Mouse (Mus musculus) kidney, postnatal 36 days (tissue): ENCODE data around the gene Kcnip1.

Experiments used
- DNase-seq, 2 experiments: peaks; one replicate each; pipeline ENCODE4 v3.0.0; 2021 to 2022; ENCODE audit warnings: mixed read lengths in 2 of 2

Kcnip1 gene

GRCm38 (mm10) chr11:33890382-33890781 lies 102.6 kb downstream of the Kcnip1 start:
- no peak for DNase-seq

DNA sequence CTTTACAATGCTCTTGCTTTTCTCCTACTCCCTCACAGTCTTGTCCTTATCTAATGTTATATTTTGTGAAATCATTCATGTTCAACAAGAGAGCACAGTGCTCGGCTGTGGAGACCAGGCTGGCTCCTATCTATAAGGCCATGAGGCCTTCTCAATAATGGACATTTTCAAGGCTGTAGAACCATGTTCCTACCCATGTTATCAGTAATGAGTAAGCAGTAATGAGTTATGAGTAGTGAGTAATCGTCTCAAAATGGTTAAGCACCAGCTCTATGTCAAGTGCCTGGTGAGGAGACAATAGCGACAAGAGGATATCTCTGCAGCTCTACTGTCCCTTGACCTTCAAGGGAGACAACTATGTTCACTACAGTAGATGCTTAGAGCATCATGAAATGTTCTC lies 105.3 kb downstream of the Kcnip1 start:
- no peak for DNase-seq

GRCm38 (mm10) chr11:33885981-33886380 lies 107.0 kb downstream of the Kcnip1 start:
- no peak for DNase-seq

- DNase-seq = no peak
Measured at GRCm38 (mm10) chr11:33882731-33883328, 110.1 kb downstream of the Kcnip1 start.

- DNase-seq = no peak
Measured at GRCm38 (mm10) chr11:33874925-33875324, 118.0 kb downstream of the Kcnip1 start.

DNA sequence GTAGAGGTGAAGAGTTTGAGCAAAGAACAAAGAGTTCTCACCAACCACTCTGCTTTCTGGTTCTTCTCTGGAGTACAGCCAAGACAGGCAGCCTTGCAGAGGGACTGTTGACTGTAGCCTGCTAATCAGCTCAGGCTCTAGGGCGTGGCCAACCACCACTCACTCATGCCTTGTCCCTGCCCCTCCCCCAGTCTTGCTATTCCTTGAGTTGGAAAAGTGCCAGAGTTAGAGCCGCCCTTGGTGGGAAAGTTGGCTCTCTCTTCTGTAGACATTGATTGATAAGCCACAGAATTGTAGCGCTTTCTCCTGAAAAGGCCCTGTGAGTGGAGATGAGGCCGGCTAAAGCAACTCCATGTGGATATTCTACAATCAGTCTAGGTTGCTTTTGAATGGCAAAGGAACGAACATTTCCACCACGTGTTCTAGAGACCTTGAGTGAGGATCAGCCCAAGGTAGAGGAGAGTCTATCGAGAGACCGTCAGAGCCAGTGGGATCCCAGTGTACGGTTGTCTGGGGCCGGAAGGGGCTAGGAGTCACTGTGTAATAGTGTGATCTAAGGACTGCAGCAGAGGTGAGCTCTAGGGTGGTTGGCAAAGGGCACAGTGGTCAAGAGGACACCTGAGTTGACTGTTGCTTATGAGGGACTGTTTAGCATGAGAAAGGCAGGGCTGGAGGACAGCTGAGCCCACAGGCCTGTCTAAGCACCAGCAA lies 119.7 kb downstream of the Kcnip1 start:
- DNase-seq = peak in 1 of 2 experiments; percentile 10

DNA sequence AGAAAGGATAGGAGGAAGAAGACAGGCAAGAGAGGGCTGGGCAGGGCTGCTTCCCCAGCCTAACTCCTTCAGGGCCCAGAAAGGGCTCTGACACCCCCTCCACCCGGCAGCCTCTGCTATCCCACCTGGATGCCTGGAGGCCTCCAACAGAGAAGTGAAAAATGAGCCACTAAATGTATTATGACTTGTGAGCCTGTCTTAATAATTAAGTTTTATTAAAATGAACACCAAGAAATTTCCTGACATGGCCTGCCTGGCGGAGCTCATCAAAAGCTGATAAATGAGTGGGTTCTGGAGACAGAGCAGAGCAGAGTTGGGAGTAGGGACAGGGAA lies 120.3 kb downstream of the Kcnip1 start:
- no peak for DNase-seq

GRCm38 (mm10) chr11:33871998-33872715 lies 120.8 kb downstream of the Kcnip1 start:
- DNase-seq = peak; percentile 39 to 57

GRCm38 (mm10) chr11:33870246-33870645 lies 122.7 kb downstream of the Kcnip1 start:
- no peak for DNase-seq

GRCm38 (mm10) chr11:33869559-33869958 lies 123.4 kb downstream of the Kcnip1 start:
- DNase-seq = no peak

GRCm38 (mm10) chr11:33866775-33867174 lies 126.2 kb downstream of the Kcnip1 start:
- no peak for DNase-seq

- no peak for DNase-seq
Measured at GRCm38 (mm10) chr11:33864245-33864644, 128.7 kb downstream of the Kcnip1 start.

DNA sequence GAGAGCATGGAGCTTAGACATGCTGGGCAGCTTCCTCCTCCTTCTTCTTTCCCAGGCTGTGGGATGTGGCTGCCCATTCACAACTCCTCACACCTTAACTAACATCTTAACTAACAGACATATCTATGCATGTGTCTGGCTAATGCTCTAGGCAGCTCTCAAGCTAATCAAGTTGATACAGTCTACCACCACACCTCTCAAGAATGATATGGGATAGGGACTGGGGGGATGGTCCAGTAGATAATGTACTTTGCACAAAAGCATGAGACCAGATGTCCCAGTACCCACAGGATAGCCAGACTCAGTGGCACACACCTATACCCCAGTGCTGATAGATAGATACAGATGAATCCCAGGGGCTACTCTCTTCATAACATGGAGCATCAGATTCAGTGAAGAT lies 131.1 kb downstream of the Kcnip1 start:
- no peak for DNase-seq

DNA sequence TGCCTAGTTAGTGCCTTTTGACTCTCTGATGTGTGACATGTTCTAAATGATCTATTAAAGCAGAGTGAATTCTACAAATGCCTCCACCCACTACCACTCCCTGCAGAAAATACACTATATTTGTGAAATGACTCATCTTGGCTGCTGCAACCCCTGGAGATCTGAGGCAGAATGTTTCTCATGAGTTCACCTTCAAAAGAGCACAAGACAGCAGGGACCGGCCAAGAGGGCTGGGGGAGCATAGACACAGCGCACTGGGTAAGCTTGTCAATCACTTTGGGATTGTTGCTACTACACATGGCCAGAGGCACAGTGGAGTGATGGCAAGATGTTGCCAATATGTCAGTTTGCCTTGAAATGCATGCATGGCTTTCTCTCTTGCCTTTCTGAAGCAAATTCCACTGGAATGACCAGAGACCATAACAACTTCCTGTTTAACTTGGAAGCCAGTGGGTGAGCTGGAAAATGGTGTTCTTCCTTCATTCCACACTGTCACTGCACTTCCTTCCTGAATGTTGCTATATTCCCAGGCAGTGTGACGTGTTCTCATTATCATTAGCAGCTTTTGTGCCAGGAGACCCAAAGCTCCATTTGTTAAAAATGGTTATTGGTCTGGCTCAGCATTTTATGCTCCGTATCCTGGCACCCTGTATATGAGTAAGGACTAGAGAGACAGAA lies 131.9 kb downstream of the Kcnip1 start:
- DNase-seq = no peak

GRCm38 (mm10) chr11:33849614-33850013 lies 143.3 kb downstream of the Kcnip1 start:
- DNase-seq = peak in 1 of 2 experiments; percentile 19

- DNase-seq = no peak
Measured at GRCm38 (mm10) chr11:33848685-33849084, 144.3 kb downstream of the Kcnip1 start.

DNA sequence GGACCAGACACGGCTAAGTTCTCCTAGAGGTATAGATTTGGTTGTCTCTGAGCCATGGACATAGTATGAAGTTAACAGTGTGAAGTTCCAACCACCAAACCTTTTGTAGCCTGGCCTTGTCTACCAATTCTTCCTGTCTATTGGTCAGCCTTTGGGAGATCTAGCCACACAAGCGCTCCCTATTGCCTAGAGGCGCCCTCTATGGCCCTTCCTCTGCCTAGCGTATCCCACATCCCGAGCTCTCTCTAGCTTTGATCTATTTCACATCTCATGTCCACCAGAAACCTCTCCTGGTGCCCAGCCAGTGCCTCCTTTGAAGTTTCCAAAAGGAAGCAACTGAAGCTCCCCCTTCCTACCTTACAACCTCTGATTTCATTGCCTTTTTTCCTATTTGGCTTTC lies 147.0 kb downstream of the Kcnip1 start:
- no peak for DNase-seq

DNA sequence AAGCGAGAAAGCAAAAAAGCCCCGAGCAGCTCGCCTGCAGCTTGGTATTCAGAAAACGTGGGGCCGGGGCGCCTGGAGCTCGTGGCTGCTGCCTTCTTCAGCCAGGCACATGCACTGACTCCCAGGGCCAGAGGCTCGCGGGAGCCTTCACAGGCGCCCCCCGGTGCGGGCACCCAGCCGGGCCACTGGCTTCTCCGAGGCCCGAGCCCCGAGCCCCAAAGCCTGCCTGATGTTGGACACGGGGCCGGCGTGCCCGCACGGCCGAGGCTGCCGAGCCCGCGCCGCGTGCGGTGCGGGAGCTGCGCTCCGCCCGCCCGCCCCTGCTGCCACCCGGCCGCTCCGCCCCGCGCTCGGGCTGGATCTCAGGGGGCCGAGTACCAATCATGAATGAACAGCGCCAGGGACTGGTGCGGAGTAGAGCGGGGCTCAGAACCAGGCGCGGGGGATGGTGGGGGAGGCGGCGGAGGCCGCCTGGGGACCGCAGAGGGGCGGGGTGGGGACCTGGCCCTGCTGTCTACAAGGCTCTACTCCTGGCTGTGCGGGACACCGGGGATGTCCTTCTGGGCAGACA lies 149.6 kb downstream of the Kcnip1 start:
- no peak for DNase-seq

DNA sequence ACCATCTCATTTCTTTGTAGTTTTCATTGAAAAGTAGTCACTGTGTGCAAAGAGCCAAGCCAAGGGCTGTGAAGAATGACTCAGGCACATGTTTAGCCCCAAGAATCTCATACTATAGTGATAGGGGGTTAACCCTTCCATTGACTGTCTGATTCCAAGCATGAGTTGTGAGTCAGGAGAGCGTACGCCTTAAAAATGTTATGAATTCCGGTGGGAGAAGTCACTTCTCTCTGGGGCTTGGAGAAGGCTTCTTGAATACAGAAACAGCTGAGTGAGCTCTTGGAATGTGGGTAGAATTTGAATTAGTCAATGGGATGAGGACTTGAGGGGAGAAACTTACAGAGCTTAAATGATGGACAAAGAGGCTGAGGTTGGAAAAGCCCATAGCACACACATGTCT lies 153.9 kb downstream of the Kcnip1 start:
- no peak for DNase-seq

- no peak for DNase-seq
Measured at GRCm38 (mm10) chr11:33829774-33830173, 163.2 kb downstream of the Kcnip1 start.

- DNase-seq = no peak
Measured at GRCm38 (mm10) chr11:33827829-33828206, 165.1 kb downstream of the Kcnip1 start.

GRCm38 (mm10) chr11:33827085-33827828 lies 165.7 kb downstream of the Kcnip1 start:
- DNase-seq = peak in 1 of 2 experiments; percentile 14
